Mouse (Mus musculus) adrenal gland, postnatal 0 days (tissue): ENCODE measurements around the gene Evx2. TPM values are rescaled to one million over a fixed set of nuclear protein-coding genes. Genes with fewer than 3 reads are reported as not detected.

Experiments
- microRNA-seq: library from miRNA; unstranded; fragments of <30 nt; microRNA quantifications from one replicate; pipeline ENCODE4, GENCODE M21; 2016; ENCODE audit warnings: borderline replicate concordance; ENCODE audit not compliant: insufficient number of aligned reads
- polyA plus RNA-seq: library from polyadenylated mRNA; unstranded; fragments of >200 nt; fragmentation: Nextera tagmentation; extraction: Ambion mirVana; gene quantifications from 2 replicates; pipeline ENCODE4 v1.2.1, GENCODE M21; 2015

Gene Evx2
- polyA plus RNA-seq, result not detected in 2 replicates

DNA sequence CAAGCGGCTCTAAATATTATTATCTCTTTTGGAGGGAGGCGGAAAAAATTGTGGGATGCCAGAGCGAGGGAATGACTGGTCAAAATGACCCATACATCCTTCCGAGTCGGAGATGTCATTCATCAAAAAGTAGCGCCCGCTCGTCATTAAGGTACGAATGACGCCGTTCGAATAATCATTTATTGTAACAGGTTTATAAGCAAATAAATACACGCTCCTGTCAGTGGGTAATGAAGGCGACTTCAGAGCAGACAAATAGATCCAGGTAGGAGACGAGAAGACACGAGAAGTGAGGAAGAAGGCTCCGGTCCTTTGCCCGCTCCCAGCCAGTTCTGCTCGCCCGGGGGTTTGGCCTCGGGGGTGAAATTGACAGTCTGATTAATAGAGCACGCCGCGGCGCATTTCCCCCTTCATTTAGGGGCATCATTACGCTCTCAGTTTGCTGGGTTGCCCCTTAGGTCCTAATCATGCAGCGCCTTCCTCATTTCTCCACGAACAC, at the start of gene Evx2:
Gene Evx2, minus strand, starts transcription at position 51 of the 499 bp plus-strand sequence.

DNA sequence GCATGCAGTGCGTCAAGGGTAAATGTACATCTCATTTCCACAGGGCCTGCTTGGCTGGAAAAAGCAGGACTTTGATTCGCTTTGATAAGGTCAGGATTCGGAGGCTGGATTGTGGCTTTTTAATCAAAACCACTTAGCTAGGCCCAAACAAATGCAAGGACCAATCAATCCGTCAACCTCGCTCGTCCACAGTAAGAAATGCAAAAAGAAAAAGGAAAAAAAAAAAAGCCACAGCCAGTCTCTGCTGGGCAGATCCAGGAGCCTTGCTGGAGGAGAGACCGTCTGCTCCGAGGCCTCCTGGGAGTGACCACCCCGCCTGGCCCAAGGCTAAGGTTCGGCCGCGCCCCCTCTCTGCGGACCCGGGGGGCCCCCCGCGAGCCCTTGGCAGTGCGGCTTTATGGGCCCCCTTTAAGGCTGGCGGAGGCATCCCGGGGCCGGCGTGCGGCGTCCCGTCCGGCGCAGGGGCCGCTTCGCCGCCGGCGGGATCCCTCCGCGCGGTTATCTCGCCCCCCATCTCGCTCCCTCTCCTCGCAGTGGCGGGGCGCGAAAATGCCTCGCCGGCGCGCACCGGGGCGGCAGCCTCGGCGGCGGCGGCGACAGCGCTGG, 45.1 kb upstream of the Evx2 start, which contains the start of gene Hoxd8:
Gene Hoxd8, plus strand, starts transcription at position 223 of the 606 bp plus-strand sequence.

DNA sequence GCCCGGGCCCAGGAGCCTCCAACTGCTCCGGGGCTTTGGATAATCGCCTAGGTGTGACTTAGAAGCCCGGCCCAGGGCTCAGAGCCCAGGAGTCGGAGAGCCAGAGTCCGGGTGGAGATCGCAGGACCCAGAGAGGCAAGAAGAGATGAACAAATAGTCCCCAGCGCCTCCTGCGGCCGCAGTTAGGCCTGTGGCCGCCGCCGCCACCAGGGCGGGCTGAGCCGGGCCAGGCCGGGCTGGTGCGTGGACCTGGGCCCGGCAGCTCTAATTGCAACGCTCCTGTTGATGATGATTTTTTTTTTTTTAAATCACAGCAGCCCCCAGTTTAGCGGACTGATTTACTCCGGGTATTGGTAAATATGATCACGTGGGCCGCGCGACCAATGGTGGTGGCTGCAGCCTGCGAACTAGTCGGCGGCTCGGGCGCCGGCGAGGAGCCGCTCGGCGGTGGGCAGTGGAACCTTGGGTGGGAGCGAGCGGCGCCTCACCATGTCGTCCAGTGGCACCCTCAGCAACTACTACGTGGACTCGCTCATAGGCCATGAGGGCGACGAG, 38.3 kb upstream of the Evx2 start, which contains the start of gene Hoxd9:
Gene Hoxd9, plus strand, starts transcription at position 161 of the 555 bp plus-strand sequence.

DNA sequence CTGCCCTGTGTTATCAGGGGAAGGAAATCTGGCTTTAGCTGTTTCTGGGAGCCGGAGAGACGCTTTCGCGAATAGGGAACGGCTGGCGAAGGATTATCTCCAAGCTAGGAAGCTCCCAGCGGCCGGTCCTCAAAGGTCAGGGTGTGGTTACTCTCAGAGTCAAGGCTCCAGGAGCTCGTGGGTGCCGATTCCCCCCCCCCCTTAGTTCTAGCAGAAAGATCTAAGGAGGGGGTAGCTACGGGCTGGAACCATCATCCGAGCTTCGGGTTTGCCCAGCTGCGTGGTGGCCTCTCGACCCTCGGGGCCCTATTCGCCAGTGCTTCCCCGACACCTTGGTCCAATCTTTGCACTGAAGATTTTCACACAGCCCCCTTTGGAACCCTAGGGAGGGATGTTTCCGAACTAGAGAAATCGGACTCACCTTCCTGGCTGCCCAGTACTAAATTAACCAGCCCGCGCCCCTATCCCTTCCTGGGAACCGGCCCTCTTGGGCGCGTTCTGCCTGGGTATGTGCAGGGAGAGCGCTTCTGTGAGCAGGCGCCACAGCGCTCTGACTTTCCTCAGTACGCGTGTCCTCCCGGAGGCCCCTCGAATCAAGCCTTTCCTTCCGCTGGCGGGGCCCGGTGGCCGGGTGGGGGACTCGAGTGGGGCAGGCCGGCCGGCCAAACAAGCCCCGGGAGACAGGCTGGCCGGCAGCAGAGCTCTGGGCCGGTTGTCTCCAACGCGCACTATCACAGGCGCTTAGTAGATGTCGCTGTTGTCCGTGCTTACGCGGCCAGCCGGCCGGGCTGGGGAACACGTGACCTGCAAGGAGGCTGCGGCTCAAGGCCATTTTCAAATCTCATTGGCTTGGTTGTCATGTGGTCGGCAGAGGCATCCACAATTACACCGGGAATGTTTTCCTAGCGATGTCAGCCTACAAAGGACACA, 31.9 kb upstream of the Evx2 start, which contains the start of gene Hoxd10:
Gene Hoxd10, plus strand, starts transcription at position 903 of the 930 bp plus-strand sequence.

DNA sequence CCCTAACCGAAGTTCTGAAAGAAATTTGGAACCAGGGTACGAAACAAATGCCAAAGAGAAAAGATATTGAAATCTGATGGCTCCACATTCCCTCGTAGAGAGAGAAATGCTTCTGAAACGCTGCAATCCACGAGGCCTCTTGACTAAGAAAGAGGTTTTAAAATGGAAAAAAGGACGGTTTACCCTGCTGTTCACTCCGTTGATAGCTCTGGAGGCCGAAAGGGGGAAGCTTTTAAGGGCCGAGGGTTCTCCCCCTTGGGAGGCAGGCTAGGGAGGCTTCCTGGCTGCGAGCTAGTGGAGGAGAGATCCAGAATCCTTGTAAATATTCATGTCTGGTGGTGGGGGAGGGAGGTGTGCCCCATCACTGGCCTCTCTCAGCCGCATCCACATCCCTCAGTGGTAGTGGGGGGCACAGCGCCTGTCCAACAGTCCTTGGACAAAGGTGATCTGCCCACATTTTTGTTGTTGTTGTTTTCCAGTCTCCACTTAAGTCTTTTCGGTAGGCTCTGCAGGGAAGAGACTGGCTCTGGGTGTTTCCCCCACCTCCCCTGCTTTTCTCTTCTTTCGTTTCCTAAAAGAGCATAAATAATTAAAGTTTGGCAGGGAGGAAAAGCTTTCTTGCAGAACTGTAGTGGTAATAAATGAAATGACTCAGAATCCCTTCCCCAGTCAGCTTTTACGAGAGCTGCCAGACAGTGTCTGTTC, 19.7 kb upstream of the Evx2 start, which contains the start of gene Hoxd11:
Gene Hoxd11, plus strand, starts transcription at position 667 of the 705 bp plus-strand sequence.

DNA sequence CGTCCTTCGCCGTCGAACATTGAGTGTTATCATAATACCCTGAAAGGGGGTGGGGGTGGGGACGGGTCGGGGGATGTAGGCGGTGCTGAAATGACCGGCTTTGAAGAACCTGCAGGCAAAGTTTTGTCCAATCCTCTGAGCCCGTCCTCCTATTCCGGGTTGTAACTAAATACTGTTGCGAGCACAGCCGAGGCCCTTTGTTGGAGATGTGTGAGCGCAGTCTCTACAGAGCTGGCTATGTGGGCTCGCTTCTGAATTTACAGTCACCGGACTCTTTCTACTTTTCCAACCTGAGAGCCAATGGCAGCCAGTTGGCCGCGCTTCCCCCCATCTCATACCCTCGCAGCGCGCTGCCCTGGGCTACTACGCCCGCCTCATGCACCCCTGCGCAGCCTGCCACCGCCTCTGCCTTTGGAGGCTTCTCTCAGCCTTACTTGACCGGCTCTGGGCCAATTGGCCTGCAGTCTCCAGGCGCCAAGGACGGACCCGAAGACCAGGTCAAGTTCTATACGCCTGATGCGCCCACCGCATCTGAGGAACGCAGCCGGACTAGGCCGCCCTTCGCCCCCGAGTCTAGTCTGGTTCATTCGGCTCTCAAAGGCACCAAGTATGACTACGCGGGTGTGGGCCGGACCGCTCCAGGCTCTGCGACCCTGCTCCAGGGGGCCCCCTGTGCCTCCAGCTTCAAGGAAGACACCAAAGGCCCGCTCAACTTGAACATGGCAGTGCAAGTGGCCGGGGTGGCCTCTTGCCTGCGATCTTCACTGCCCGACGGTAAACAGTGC, 15.7 kb upstream of the Evx2 start, which contains the start of gene Hoxd12:
Gene Hoxd12, plus strand, starts transcription at position 133 of the 785 bp plus-strand sequence.

DNA sequence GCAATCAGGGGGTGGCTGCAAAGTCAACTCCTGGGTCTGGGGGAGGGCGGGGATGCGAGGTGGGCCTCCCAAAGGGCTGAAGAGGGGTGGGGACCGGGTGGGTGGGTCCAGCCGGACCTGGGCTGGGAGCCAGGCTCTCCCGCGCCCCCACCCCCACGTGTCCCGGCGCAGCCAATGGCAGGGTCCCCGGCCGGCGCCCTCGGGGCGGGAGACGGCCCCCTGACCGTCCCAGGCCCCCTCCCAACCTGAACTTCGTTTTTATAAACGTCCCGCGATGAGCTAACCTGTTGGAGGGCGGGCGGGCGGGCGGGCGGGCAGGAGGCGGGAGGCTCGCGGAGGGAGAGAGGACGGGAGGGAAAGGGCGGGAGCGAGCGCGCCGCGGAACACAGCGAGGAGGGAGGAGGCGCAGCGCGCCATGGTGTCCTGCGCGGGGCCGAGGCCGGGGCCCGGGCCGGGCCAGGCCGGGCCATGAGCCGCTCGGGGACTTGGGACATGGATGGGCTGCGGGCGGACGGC, 8.5 kb upstream of the Evx2 start, which contains the start of gene Hoxd13:
Gene Hoxd13, plus strand, starts transcription at position 469 of the 516 bp plus-strand sequence.

Small RNA genes lying within 50 kb of the gene (microRNA-seq; reads per million reads assigned to microRNA genes)
- not detected for gene Gm44463

Other genes with a start within 250 kb of the Evx2 start
- 12.8 and 18.2 TPM in 2 replicates for gene Lnpk, start 80.1 kb downstream of the Evx2 start, polyA plus RNA-seq
- gene Hoxd13, start 8.8 kb upstream of the Evx2 start, polyA plus RNA-seq, result not detected in 2 replicates
- gene Hoxd12, start 15.5 kb upstream of the Evx2 start, polyA plus RNA-seq, result 0.11 TPM in 1 of 2 replicates, not detected in the other
- 0.22 and 2.2 TPM in 2 replicates for gene Hoxd11, start 20.0 kb upstream of the Evx2 start, polyA plus RNA-seq
- 0.30 and 1.4 TPM in 2 replicates for gene Hoxd10, start 32.4 kb upstream of the Evx2 start, polyA plus RNA-seq
- 4.5 and 6.1 TPM in 2 replicates for gene Hoxd9, start 38.2 kb upstream of the Evx2 start, polyA plus RNA-seq
- gene Hoxd8, start 45.1 kb upstream of the Evx2 start, polyA plus RNA-seq, result 10.8 and 12.9 TPM in 2 replicates
- gene Hoxd3, start 52.4 kb upstream of the Evx2 start, polyA plus RNA-seq, result 0.35 and 0.59 TPM in 2 replicates
- gene Hoxd4, start 52.4 kb upstream of the Evx2 start, polyA plus RNA-seq, result 0.46 and 0.88 TPM in 2 replicates
- 0.23 TPM in 1 of 2 replicates, not detected in the other for gene Gm28230, start 67.2 kb upstream of the Evx2 start, polyA plus RNA-seq
- 0.10 TPM in 1 of 2 replicates, not detected in the other for gene Hoxd1, start 103.4 kb upstream of the Evx2 start, polyA plus RNA-seq
- 197 and 230 TPM in 2 replicates for gene Mtx2, start 166.2 kb upstream of the Evx2 start, polyA plus RNA-seq